Mouse (Mus musculus): ENCODE data around the gene Slc22a1. TPM values are rescaled to one million over a fixed set of nuclear protein-coding genes. Genes with fewer than 3 reads are reported as not detected.

The Slc22a1 gene
- polyA plus RNA-seq, 1 experiment from 2014 or later = not detected

GRCm38 (mm10) chr17:12655826-12656225 lies 19.8 kb downstream of the Slc22a1 start:
- Histone ChIP-seq H3K27ac (no peak overlapping the region), H3K4me2 (replicated peaks) (no peak overlapping the region), H3K36me3 (no peaks in the 10 kb centered on the region), H3K27me3 (no peaks in the 10 kb centered on the region), H3K9me3 (replicated peaks) (no peaks in the 10 kb centered on the region), H3K9ac (no peak overlapping the region), H3K4me1 (no peaks in the 10 kb centered on the region), H3K4me3 (no peak overlapping the region)
- 84% methylated on average over 7 of the region's 7 CpGs for whole genome bisulfite sequencing
- no peak for ATAC-seq (ENCODE audit: low FRiP score)

- H3K9me3 ChIP-seq (replicated peaks) = no peaks in the 10 kb centered on the region
- ATAC-seq (ENCODE audit: low FRiP score) = no peak
- 78% methylated on average over 3 of the region's 3 CpGs for WGBS
Measured at GRCm38 (mm10) chr17:12654061-12654460, 21.6 kb downstream of the Slc22a1 start.

DNA sequence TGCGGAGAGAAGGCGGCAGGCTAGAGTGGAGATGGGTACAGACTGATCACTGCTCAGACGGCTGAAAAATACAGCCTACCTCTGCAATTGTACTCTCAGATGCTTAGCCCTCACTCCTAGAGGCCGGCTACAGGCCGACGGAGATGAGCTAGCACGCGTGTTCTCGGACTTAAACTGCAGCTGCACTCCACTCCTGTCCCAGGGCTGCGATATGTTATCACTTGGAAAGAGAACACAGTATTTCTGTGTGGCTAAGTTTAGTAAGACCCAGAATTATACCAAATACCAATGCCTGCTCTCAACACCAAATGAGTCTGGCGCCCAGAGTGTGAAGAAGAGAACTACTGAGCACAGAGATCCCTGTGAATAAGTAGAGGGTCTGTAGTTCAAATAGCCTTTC lies 23.0 kb downstream of the Slc22a1 start:
- Histone ChIP-seq H3K9ac (no peak overlapping the region), H3K36me3 (no peaks in the 10 kb centered on the region), H3K4me2 (replicated peaks) (no peak overlapping the region), H3K9me3 (replicated peaks) (no peaks in the 10 kb centered on the region), H3K27me3 (no peaks in the 10 kb centered on the region), H3K4me1 (no peaks in the 10 kb centered on the region), H3K4me3 (no peak overlapping the region), H3K27ac (no peak overlapping the region)
- ATAC-seq (ENCODE audit: low FRiP score) = no peak
- 93% methylated on average over 11 of the region's 11 CpGs for WGBS

More at GRCm38 (mm10) chr17:12654061-12654460, 21.6 kb downstream of the Slc22a1 start:
- no peaks in the 10 kb centered on the region for H3K27me3 ChIP-seq
- no peak overlapping the region for H3K9ac ChIP-seq
- no peak overlapping the region for H3K4me3 ChIP-seq
- H3K36me3 ChIP-seq = no peaks in the 10 kb centered on the region
- no peak overlapping the region for H3K27ac ChIP-seq
- no peaks in the 10 kb centered on the region for H3K4me1 ChIP-seq
- H3K4me2 ChIP-seq (replicated peaks) = no peak overlapping the region

DNA sequence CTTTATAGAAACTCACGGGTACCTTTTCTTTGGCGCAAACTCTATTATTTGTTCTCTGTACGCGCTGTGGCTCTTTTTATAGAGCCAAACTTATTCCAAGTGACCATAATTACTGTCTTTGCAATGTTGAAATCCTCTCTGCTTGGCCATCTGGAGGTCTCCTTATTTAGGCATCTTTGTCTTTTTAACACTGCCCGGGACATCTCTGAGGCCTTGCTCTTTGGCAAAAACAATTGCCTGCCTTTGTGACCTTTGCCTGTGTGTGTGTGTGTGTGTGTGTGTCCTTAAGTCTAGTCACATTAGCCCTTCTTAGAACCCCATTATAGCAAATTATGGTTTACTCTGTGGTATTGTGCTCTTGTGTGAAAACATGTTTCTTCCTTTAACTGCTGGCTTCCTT lies 30.2 kb downstream of the Slc22a1 start:
- Histone ChIP-seq H3K9ac (no peak overlapping the region), H3K4me3 (no peak overlapping the region), H3K9me3 (replicated peaks) (no peaks in the 10 kb centered on the region), H3K27ac (no peak overlapping the region), H3K4me2 (replicated peaks) (no peak overlapping the region), H3K36me3 (no peaks in the 10 kb centered on the region), H3K4me1 (no peaks in the 10 kb centered on the region), H3K27me3 (no peaks in the 10 kb centered on the region)
- 84% methylated on average over 5 of the region's 5 CpGs for whole genome bisulfite sequencing
- no peak for ATAC-seq (ENCODE audit: low FRiP score)

DNA sequence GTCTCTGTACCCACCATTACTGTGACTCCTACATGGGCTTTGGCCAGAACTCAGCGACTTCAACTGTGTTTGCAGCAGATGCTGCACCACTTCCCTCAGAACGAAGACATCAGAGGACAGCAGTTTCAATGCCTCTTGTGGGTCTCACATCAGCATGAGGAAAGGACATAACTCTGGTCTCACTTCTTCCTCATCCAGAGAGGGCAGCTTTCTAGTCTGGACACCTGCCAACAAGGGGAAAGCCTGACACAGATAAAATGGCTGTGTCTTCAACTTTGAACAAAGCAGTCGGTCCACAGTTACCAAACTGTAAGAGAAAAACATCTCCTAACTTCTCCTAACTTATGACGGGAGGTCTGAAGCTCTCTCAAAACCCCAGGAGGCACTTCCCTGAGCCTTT lies 34.5 kb downstream of the Slc22a1 start:
- Histone ChIP-seq H3K9ac (no peak overlapping the region), H3K27me3 (no peaks in the 10 kb centered on the region), H3K27ac (no peak overlapping the region), H3K4me2 (replicated peaks) (no peak overlapping the region), H3K9me3 (replicated peaks) (no peaks in the 10 kb centered on the region), H3K36me3 (no peaks in the 10 kb centered on the region), H3K4me1 (no peaks in the 10 kb centered on the region), H3K4me3 (no peak overlapping the region)
- no peak for ATAC-seq (ENCODE audit: low FRiP score)
- 69% methylated on average over 4 of the region's 4 CpGs for WGBS

- WGBS = 93% methylated on average over 3 of the region's 3 CpGs
- H3K4me1 ChIP-seq = no peaks in the 10 kb centered on the region
Measured at GRCm38 (mm10) chr17:12639585-12639984, 36.0 kb downstream of the Slc22a1 start.

GRCm38 (mm10) chr17:12634814-12635213 lies 40.8 kb downstream of the Slc22a1 start:
- H3K4me2 ChIP-seq (replicated peaks) = no peak overlapping the region
- H3K27ac ChIP-seq = no peak overlapping the region
- ATAC-seq (ENCODE audit: low FRiP score) = no peak
- H3K9me3 ChIP-seq (replicated peaks) = no peaks in the 10 kb centered on the region
- no peak overlapping the region for H3K4me3 ChIP-seq
- WGBS = 74% methylated on average over 4 of the region's 4 CpGs
- no peak overlapping the region for H3K9ac ChIP-seq
- 0 out of 2 replicates have a peak, but pooled peaks cover 7% of the 10 kb centered on the region for H3K4me1 ChIP-seq
- no peaks in the 10 kb centered on the region for H3K27me3 ChIP-seq
- H3K36me3 ChIP-seq = no peaks in the 10 kb centered on the region

More at GRCm38 (mm10) chr17:12639585-12639984, 36.0 kb downstream of the Slc22a1 start:
- H3K4me2 ChIP-seq (replicated peaks) = no peak overlapping the region
- H3K36me3 ChIP-seq = no peaks in the 10 kb centered on the region
- no peak overlapping the region for H3K4me3 ChIP-seq
- no peaks in the 10 kb centered on the region for H3K9me3 ChIP-seq (replicated peaks)
- no peak overlapping the region for H3K9ac ChIP-seq
- H3K27ac ChIP-seq = no peak overlapping the region
- ATAC-seq (ENCODE audit: low FRiP score) = no peak
- no peaks in the 10 kb centered on the region for H3K27me3 ChIP-seq

GRCm38 (mm10) chr17:12631771-12632600 lies 43.6 kb downstream of the Slc22a1 start:
- ATAC-seq (ENCODE audit: low FRiP score) = no peak
- Histone ChIP-seq H3K4me1 (0 out of 2 replicates have a peak, but pooled peaks cover 7% of the 10 kb centered on the region), H3K27ac (no peak overlapping the region), H3K4me3 (no peak overlapping the region), H3K9ac (no peak overlapping the region), H3K36me3 (no peaks in the 10 kb centered on the region), H3K4me2 (replicated peaks) (no peak overlapping the region), H3K27me3 (no peaks in the 10 kb centered on the region), H3K9me3 (replicated peaks) (no peaks in the 10 kb centered on the region)
- 40% methylated on average over 7 of the region's 7 CpGs for WGBS

DNA sequence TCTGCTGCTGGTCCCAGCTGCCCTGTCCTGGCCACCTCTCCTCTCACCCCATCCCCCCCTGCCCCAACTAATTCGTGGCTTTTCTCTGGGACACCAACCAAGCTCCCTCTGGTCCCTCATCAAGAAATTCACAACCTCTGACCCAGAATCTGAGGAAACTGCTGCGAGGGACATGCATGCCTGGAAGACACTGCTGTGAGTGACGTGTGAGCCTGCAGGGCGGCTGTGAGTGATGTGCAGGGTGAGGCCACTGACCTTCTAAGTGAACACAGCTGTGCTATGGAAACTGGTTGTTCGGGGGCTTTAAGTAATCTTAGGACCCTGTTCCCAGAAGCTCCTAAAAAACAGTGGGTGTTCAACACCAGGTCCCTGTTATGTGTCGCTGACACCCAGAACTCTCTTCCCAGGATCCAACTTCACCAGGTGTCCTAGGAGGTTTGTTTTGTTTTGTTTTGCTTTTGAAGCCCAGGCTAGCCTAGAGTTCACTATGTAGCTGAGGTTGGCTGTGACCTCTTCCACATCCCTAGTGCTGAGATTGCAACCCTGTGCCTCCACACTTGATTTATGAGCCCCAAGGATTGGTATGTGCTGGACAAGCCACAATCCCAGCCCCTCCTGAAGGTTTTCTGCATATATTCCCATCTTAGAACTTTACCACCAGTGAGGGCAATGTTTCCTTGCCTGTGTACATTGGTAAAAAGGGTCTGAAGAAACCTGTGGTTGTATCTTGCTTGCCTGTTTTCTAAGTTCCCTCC lies 44.5 kb downstream of the Slc22a1 start:
- Histone ChIP-seq H3K4me3 (no peak overlapping the region), H3K4me2 (replicated peaks) (no peak overlapping the region), H3K9me3 (replicated peaks) (no peaks in the 10 kb centered on the region), H3K27me3 (no peaks in the 10 kb centered on the region), H3K27ac (no peak overlapping the region), H3K4me1 (0 out of 2 replicates have a peak, but pooled peaks cover 7% of the 10 kb centered on the region), H3K9ac (no peak overlapping the region), H3K36me3 (no peaks in the 10 kb centered on the region)
- 42% methylated on average over 6 of the region's 6 CpGs for WGBS
- ATAC-seq (ENCODE audit: low FRiP score) = no peak

DNA sequence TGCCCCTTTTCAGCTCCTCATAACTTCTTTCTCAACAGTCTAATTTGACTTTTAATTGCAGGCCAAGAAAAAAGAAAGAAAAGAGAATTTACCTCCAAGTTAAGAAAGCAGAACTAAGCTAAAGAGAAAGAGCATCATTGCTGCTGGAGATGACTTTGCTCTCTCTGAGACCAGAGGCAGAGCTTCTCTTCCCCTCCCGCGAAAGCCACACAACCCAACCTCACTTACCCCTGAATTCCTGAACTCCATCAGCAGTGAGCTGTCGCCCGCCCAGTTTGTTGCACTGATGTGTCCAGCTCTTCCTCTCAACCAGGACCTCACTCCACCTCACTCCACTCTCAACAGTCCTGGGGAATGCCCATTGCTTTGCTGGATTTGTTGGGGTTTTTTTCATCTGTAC lies 47.6 kb downstream of the Slc22a1 start:
- H3K9me3 ChIP-seq (replicated peaks) = peaks cover 13% of the 10 kb centered on the region; the same call in 1 of the 2 replicates
- no peak for ATAC-seq (ENCODE audit: low FRiP score)
- 0 out of 2 replicates have a peak, but pooled peaks cover 7% of the 10 kb centered on the region for H3K4me1 ChIP-seq
- 86% methylated on average over 4 of the region's 4 CpGs for WGBS
- no peak overlapping the region for H3K9ac ChIP-seq
- H3K36me3 ChIP-seq = no peaks in the 10 kb centered on the region
- no peak overlapping the region for H3K4me3 ChIP-seq
- no peak overlapping the region for H3K4me2 ChIP-seq (replicated peaks)
- no peaks in the 10 kb centered on the region for H3K27me3 ChIP-seq
- no peak overlapping the region for H3K27ac ChIP-seq

DNA sequence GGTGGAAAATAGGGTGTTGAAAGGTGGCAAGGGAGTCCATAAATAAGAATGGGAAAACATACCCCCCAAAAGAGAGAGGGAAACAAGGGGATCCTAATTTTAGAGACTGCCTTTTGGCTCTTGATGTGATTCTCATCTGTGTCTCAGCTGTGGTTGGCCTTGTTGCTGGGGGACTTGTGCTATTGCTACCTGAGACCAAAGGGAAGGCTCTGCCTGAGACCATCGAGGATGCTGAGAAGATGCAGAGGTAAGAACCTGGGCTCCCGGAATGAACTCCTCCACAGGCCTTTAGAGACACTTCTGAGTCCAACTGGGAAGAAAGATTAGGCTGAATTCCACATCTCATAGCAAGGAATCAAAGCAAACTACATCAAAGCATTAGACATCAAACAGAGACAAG lies 56.0 kb downstream of the Slc22a1 start:
- no peak for ATAC-seq (ENCODE audit: low FRiP score)
- H3K4me3 ChIP-seq = no peak overlapping the region
- H3K36me3 ChIP-seq = no peaks in the 10 kb centered on the region
- H3K9ac ChIP-seq = no peak overlapping the region
- H3K9me3 ChIP-seq (replicated peaks) = peaks cover 6% of the 10 kb centered on the region; the same call in 1 of the 2 replicates
- no peak overlapping the region for H3K27ac ChIP-seq
- WGBS = 90% methylated on average over 2 of the region's 2 CpGs
- no peaks in the 10 kb centered on the region for H3K27me3 ChIP-seq
- no peak overlapping the region for H3K4me2 ChIP-seq (replicated peaks)
- no peaks in the 10 kb centered on the region for H3K4me1 ChIP-seq

DNA sequence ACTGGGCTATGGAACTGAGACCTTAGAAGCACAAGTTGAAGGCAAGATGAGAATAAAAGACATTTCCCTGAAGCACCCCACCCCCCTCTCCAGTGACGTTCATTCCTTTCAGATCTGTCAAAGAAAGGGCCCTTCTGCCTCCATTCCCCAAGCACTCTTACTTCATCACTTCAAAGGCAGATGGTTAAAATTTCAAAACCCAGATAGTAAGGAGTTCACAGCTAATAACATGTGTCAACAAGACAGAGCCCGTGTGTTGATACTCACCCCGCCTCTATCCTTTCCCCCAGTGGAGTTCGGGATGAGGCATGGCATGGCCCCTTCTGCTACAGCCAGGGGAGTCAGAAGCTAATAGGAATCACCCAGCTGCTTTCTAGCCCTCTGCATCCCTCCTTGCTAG lies 60.2 kb downstream of the Slc22a1 start:
- no peak overlapping the region for H3K4me3 ChIP-seq
- ATAC-seq (ENCODE audit: low FRiP score) = no peak
- WGBS = 56% methylated on average over 4 of the region's 4 CpGs

More for the DNA sequence above, 60.2 kb downstream of the Slc22a1 start:
- Histone ChIP-seq H3K27me3 (no peaks in the 10 kb centered on the region), H3K4me2 (replicated peaks) (no peak overlapping the region), H3K36me3 (no peaks in the 10 kb centered on the region), H3K9ac (no peak overlapping the region), H3K4me1 (no peaks in the 10 kb centered on the region), H3K27ac (no peak overlapping the region), H3K9me3 (replicated peaks) (no peaks in the 10 kb centered on the region)

Measured in hindbrain, embryonic 12.5 days (tissue).